ENCODE assay signal across 11 mouse cellular contexts in genomic region chr4:59322056-59322455, GRCm38 (mm10).
"Had no signal": no experiment of that assay in that cellular context is flagged by ENCODE, and none has a peak within 500 bp of the region (broad histone marks: within the 10 kb centered on the region; RNA-seq: fewer than 3 reads in every experiment).

No protein-coding gene starts in this region.

- H3K9me3 ChIP-seq: limb, embryonic 12.5 days; liver, embryonic 13.5 days; neural tube, embryonic 12.5 days had no signal

- H3K36me3 ChIP-seq: limb, embryonic 12.5 days; neural tube, embryonic 12.5 days had no signal

- H3K4me2 ChIP-seq: limb, embryonic 12.5 days; liver, embryonic 13.5 days; neural tube, embryonic 12.5 days had no signal

- ATAC-seq: lung, postnatal 0 days had no signal

- H3K9ac ChIP-seq: limb, embryonic 12.5 days; liver, embryonic 13.5 days; neural tube, embryonic 12.5 days had no signal

- DNase-seq: kidney, adult 18-20 months; kidney, postnatal 10 days; kidney, postnatal 4 days; liver, embryonic 13.5 days; lung, adult 2 months; lung, postnatal 36 days; thymus, postnatal 4 days had no signal

- H3K27me3 ChIP-seq: limb, embryonic 12.5 days; liver, embryonic 13.5 days; neural tube, embryonic 12.5 days had no signal

- H3K4me3 ChIP-seq: layer of hippocampus, adult 2 months; limb, embryonic 12.5 days; liver, embryonic 13.5 days; neural tube, embryonic 12.5 days had no signal

- H3K27ac ChIP-seq: layer of hippocampus, adult 2 months; neural tube, embryonic 12.5 days had no signal
